Mouse (Mus musculus) C2C12 (cell line): ENCODE data around the gene Tpo.

ENCODE experiments used
- CEBPB ChIP-seq: IDR thresholded peaks from one replicate; pipeline ENCODE4 v1.6.1; 2011; ENCODE audit warnings: low read depth, mild to moderate bottlenecking, control low read depth, moderate library complexity
- CTCF ChIP-seq: IDR thresholded peaks from one replicate; pipeline ENCODE4 v1.5.1; 2011; ENCODE audit not compliant: control insufficient read depth, insufficient read depth, insufficient read length
- MAX ChIP-seq: IDR thresholded peaks from one replicate; pipeline ENCODE4 v1.6.1; 2011; ENCODE audit warnings: mild to moderate bottlenecking, control low read depth
- USF1 ChIP-seq: IDR thresholded peaks from one replicate; pipeline ENCODE4 v1.6.1; 2011; ENCODE audit warnings: low read depth, mild to moderate bottlenecking, control low read depth, moderate library complexity

DNA sequence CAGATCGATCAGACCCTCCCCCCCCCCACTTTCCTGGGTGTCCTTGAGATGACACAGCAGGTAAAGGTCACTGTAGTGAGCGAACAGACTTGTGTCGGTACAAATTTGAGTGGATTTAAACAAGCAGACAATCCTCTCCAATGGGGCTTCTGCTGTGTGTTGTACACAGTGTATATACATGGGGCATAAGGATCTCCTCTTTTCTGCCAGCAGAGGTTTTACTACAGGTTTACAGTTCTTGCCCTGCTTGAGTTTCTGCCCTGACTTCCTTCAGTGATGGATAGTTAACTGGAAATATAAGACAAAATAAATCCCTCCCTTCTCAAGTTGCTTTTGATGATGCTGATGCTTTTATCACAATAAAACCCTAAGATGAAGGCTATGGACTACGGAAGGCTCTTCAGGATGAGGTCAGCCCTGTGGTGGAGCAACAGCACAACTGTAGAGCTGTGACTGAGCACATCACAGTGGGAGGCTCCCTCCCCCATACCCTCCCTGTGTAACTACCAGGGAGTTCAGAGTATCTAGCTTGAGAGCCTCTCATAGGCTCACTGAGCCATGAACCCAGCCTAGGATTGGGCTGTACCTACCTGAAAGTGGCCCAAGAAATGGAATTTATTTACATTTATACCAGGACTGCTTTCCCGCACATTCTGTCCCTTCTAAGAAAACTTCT lies 29.4 kb upstream of the Tpo start:
- TF ChIP-seq CEBPB (no peak), CTCF (no peak), USF1 (no peak), MAX (no peak)
